Mouse (Mus musculus): Measurements from ENCODE around the gene Mybbp1a.

The Mybbp1a gene

DNA sequence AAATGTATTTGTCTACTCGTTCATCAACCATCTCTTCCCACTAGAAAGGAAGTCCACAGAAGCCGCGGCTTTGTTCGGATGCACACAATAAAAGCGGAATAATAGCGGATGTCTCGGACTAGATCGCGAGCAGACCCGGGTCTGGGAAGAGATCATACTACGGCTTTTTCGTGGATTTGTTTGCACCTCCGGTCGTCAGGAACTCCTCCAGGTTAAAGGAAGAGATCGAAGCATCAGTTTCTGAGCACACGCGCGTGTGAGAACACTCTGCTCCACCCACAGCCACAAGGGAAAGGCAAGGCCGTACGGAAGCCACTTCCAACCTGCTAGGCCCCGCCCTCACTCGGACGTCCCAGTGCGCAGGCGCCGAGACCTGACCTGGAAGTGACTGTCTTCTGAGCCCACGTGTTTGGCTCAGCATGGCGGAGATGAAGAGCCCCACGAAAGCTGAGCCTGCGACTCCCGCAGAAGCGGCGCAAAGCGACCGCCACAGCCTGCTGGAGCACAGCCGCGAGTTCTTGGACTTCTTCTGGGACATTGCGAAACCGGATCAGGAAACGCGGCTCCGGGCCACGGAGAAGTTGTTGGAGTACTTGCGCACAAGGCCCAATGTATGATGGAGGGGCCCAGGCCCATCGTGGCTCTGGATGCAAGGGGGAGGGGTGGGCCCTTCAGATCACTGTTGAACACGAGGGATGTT, at the start of gene Mybbp1a:
Gene Mybbp1a (plus strand): TSS at position 391 of the 700 bp plus-strand sequence.
- DNase-seq, result peak; percentile 98 to 99

- DNase-seq, result no peak
Measured at GRCm38 (mm10) chr11:72393243-72393642, 47.9 kb upstream of the Mybbp1a start.

- peak; percentile 64 to 85 for DNase-seq
Measured at GRCm38 (mm10) chr11:72393669-72394068, 47.5 kb upstream of the Mybbp1a start.

DNA sequence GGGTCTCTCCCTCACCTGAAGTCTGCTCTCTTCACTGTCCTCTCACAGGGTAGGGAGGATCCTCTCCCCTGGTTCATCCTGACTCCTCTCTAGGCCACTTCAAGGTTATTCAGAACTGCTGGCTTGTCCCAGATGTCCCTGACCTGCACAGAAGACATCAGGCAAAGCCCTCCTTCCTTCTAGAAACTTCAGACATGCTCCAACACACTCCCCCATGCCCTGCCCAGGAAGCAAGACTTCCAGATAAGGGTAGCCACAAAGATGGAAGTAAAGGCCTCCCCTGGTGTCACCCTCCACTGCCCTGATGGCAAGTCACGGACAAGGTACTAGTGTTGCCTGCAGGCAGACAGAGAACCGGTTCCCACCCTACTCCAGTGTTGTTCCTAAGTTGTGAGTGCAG, 46.5 kb upstream of the Mybbp1a start:
- peak in 1 of 2 experiments; percentile 20 for DNase-seq

DNA sequence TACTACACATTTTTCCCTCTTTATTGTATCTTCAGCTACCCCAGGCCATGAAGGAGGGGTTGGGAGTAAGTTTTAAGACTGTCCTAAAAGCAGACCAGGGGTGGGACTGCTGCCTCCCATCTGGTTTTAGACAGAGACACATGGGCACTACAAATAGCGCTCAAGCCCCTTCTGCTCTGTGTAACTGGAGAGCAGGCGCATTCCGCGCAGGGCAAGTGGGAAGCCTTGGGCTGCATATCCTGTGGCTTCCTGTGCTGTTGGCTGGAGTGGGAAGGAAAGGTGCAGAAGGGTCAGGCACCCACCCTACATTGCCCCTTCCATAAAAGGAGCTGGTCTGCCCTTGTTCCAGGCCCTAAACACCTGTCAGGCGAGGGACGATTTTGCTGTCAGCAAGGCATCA, 45.5 kb upstream of the Mybbp1a start:
- DNase-seq, result peak in 1 of 2 experiments; percentile 27

DNA sequence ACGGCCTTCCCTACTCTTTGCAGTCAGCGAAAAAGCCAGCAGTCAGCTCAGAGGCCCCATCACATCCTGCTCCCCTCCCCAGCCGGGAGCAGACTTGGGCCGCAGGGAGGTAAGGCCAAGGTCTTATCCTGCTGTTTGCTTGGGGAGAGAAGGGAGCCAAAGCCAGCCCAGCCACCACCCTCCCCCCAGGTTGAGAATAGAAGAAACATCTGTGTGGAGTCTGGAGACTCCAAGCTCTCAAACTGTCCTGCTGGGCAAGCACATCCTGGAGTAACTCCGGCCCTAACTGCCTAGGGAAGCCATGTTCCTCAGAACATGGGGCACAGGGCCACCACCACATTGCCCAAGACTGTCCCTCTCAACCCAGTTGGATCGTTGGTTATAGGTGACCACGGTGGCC, 44.5 kb upstream of the Mybbp1a start:
- peak; percentile 53 to 86 for DNase-seq

DNA sequence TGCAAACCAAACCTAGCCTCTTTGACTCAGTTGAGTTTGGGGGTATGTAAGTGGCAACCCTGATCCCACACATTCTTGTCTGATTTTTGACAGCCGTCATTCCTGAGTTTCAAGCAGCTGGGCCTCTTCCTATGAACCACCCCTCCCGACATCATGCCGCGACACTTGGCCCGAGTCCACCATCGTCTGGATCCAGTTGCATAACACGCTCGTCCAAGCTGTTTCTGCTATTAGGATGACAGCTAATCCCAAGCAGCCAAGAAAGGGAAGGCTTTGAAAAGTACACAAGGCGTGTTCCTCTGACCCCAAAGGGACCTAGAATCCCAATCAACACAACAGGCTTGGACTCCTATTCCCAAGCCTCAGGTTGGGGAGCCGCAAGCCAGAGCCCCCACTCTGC, 44.1 kb upstream of the Mybbp1a start:
- DNase-seq, result peak; percentile 91 to 95

DNA sequence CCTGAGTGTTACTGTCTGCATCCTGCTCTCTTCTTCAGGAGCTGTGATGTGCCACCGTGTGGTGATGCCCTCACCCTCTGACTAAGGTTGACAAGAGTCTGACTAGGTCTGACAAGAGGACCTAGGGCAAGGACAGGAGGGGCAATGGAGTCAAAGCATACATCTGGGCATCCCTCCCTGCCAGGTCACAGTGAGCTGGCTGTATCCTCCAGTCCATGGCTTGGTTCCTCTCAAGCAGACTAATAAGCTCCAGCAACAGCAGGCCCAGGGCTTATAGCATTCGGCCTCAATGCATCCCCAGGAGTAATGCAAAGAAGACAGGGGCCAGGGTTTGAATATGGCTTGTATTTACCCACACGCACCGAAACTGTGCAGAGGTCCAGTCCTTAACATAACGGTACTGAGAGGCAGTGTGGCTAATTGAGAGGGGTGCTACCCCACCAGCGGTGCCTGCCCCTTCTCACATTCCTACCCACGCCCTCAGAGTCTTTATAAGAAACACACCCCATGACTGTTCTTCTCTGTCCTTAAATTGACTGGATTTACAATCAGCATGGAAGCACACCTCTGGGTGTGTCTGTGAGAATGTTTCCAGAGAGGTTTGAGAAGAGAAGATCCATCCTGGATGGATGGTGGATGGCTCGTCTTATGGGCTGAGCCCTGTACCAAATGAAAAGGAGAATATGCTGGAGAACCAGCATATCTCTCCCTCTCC, 43.2 kb upstream of the Mybbp1a start:
- DNase-seq, result peak in 1 of 2 experiments; percentile 32

DNA sequence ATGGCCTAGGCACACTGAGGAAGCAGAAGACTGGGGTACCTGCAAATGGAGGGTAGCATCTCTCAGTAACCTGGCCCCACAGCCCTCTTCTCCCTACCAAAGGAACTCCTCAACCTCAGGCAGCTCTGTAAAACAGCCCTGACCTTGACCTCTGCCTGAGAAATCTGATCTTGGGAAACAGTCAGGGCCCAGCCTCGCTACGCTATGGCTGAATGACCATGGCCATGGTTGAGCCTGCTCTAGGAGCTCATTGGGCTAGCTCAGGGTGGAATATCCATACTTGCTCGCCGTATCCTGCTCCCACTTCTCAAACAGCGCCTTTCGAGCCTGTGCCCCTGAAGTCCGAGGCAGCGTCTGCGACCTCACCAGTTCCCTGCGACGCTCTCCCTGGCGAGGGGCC, 40.1 kb upstream of the Mybbp1a start:
- no peak for DNase-seq

DNA sequence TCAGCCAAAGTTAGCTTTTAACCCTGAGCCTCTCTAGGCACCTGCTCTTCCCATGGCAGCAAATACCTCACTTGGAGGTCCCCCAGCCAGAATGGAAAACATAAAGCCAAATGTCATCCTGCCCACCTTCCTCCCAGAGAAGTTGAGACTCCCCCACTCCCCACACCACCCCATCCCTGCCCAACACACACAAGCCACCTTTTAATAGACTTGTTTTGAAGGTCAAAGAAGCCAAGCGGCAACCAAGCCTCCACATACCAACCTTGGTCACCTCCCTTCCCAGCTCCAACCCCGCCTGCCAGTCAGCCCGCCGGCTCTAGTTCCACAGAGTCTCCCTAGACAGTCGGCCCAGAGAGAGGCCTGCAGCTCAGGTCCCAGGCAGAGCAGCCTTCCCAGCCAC, 39.1 kb upstream of the Mybbp1a start:
- peak in 1 of 2 experiments; percentile 23 for DNase-seq

DNA sequence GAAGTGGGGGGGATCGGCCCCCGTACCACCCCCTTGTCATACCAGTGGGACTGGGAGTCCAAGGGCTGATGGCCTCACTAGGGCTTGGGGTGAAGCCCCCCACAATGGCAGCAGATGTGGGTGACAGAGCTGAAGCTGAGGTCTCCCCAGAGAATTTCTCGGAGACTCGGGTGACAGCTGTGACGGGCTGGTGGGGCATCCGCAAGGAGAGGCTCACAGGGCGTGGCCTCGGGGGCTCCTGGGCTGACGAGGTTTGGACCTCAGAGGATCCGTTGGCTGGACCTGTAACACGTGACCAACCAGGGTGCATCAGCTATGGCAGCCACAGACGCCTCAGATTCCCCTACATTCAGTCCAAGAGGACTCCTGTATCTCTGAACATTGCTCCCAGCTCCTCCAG, 38.2 kb upstream of the Mybbp1a start:
- peak in 1 of 2 experiments; percentile 20 for DNase-seq

- DNase-seq, result peak in 1 of 2 experiments; percentile 19
Measured at GRCm38 (mm10) chr11:72405532-72405931, 35.6 kb upstream of the Mybbp1a start.

DNA sequence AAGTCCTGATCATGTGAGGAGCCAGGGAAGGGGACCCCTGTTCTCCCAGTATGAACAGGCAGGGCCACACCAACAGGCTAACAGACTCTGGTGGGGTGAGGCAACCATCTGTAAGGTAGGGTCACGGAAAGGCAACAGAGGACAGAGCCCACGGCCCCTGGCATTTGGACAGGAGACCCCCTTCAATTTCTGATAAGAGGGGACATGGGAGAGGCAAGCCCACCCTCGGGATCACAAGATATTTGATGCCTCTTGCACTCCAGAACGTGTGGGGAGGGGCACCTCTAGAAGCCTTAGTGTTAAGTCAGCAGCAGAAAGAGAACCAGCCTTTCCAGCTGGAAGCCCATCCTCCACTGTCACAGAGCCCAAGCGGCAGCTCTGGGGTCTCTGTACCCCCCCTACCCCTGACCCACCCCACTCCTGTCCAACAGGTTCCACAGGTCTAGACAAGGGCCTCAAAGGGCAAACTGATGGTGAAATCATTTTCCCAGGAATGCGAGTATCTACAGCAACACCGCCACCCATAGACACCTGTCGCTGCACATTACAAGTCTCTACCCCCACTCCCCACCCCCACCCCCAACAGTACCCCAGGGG, 35.0 kb upstream of the Mybbp1a start:
- peak; percentile 40 to 48 for DNase-seq

DNA sequence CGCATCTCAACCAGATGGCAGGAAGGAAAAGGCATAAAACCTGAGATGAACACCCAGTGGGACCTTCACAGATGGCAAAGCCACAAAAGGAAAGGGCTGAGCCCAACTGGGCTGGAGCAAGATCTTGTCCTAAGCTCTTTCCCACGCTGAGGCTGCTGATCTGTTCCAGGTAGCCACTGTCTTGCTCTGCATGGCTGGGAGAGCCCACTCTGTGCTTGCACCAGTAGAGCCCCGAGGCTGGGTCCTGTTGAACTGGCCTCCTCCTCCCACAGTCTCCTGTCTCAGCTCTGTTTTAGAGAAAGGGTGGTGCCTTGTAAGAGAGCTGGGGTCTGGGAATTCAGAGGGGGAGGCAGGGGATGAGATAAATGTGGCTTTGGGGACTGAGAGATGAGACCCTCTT, 34.1 kb upstream of the Mybbp1a start:
- peak in 1 of 2 experiments; percentile 19 for DNase-seq

GRCm38 (mm10) chr11:72407574-72407973, 33.6 kb upstream of the Mybbp1a start:
- DNase-seq, result peak in 1 of 2 experiments; percentile 25

DNA sequence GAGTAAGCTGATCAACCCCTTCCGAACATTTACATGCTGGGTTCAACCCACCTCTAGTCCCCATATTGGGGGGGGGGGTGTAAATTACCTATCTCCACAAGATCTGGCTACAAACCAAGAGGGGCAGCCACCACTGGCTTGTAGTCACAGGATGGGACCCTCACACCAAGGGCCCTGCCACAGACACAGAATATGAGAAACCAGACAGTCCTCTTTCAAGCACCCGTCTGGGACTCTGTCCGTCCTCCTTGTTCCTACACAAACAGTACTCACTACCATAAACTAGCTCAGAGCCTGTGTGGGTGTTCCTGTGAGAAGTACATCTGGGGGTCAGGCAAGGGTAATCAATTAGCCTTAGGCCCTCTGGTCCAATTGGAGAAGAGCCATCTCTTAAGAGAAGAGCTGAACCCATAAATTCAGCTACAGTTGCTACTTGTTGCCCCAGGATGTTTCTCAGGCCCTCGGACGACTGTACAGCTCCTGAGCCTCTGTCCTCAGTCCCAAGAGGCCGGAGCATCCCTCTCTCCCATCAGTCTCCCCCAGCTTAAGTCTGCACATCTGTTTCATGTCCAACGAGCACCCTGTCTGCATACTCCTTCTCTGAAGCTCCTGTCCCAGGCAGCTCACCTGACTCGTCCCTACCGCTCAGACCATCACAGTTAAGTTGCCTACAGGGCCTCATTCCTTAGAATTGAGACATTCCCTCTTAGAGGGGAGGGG, 32.5 kb upstream of the Mybbp1a start:
- no peak for DNase-seq

GRCm38 (mm10) chr11:72409649-72410385, 31.3 kb upstream of the Mybbp1a start:
- DNase-seq, result peak in 1 of 2 experiments; percentile 29

GRCm38 (mm10) chr11:72410521-72411092, 30.5 kb upstream of the Mybbp1a start:
- peak in 1 of 2 experiments; percentile 44 for DNase-seq

DNA sequence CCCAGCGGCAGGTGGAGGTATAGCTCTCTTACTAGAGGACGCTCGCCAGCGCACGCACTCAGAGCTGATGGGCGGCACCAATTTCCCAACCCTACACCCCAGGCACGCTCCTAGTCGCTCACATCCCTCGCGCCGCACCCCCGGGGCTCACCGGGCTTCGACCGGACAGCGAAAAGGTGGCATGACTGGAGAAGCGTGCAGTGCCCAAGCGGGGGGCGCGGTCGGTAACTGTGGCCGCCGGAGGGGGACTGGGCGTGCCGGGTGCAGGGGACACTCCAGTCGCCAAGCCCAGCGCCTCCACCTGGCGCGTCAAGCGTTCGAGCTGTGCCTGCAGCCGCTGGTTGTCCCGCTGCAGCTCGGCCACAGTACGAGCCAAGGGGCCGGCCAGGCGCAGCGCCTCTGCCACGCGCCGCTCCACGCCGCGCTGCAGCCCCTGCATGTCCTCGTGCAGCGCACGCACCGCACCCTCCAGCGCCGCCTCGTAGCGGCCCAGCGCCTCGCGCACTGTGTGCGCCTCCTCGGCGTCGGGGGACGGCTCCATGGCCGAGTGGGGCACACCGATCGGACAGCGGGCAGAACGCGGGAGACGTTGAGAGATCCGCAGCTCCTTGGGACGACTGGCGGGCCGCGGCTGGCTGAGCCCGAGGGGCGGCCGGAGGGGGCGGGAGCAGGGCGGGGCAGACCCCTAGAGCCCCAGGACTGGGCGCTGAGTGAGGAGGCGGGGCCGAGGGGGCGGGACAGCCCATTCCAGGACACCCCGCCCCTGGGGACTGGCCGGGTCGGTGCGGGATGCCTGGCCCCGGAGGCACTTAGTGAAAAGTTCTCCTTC, 29.8 kb upstream of the Mybbp1a start, which contains the start of gene Smtnl2:
Gene Smtnl2 (minus strand): TSS at position 621 of the 829 bp plus-strand sequence.
- DNase-seq, result peak; percentile 93 to 97

DNA sequence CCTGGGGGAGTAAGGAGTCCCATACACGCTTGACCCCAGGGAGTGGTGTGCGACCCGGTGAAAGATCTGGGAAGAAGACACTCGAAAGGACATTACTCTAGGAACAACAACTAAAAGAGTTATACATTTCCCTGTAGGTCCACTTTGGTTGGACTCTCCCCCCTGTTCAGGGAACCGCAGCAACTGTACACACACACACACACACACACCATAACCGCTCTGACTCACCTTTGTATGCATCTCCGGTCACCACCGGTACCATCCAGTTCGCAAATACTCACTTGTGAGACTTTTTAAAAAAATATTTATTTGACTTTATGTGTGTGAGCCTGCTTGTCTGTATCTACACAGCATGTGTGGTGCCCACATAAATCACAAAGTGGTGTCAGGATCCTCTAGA, 29.2 kb upstream of the Mybbp1a start:
- no peak for DNase-seq

DNA sequence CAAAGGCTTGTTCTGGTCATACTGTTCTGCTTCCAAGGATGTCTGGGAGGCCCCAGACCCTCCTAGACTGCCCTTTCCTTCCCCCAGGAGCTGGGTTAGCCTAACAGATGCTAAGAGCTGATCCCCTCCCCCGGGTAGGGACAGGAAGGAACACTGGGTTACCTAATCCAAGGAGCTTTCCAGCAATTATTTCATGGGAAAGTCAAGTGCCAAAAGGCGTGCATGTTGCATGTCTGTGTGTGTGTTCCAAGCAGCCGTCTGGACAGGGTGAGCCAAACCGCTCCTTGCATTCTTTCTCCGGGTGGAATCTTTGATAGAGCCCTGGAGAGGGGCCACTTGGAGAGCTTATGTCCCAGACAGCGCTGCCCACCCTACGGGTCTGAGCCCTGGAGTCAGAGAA, 28.1 kb upstream of the Mybbp1a start:
- peak; percentile 45 to 74 for DNase-seq
